Comparison of ENCODE assay signal across 8 mouse cellular contexts in the genomic region with DNA sequence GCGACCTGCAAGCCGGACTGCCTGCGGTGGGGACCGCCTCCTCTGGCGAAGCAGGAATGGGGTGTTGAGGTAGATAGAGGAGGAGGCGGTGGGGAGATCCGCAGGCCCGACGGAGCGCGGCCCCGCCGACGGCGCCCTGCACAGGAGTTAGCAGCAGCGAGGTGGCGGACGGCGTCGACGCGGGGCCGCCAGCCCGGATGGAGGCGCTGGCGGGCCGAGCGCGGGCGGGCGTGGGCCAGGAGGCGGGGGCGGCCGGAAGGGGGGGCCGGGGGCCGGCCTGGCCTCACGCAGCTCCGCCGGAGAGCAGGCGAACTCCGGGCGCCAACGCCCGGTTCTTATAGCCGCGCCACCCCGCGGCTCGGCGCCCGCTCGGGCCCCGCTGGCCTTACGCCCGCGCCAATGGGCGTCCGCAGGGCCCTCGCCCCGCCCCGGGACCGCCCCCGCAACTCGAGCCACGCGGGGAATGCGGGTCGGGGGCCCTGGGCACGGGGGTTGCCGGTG. TPM values are rescaled to one million over a fixed set of nuclear protein-coding genes. Genes with fewer than 3 reads are reported as not detected.
DNase-seq lines count a peak whose midpoint lies in the region; ATAC-seq and TF ChIP-seq lines count a peak whose summit lies in the region.

No protein-coding gene starts in this region.

- H3K4me2 ChIP-seq in liver, embryonic 16.5 days (ENCODE audit: low read depth, low read length), result peak overlapping the region; percentile 12

- ATAC-seq in liver, embryonic 16.5 days (ENCODE audit: low read depth), result peak; percentile 45

- H3K9ac ChIP-seq in liver, embryonic 16.5 days (ENCODE audit: low read depth, low read length), result peak overlapping the region; percentile 34; the same call in 1 of the 2 replicates

- no peaks in the 10 kb centered on the region for H3K9me3 ChIP-seq in liver, embryonic 16.5 days (replicated peaks; ENCODE audit: control insufficient read depth, low read length)

- H3K27ac ChIP-seq in kidney, adult 2 months (ENCODE audit: insufficient read depth, low read depth, low read length), result no peak overlapping the region
- H3K27ac ChIP-seq in liver, embryonic 16.5 days (ENCODE audit: low read length), result peak overlapping the region; percentile 50

- peaks cover 13% of the 10 kb centered on the region for H3K27me3 ChIP-seq in kidney, adult 2 months (replicated peaks; ENCODE audit: control insufficient read depth, insufficient read depth, low read length)
- H3K27me3 ChIP-seq in liver, embryonic 16.5 days (ENCODE audit: control insufficient read depth, insufficient read depth, low read depth, low read length), result peaks cover 96% of the 10 kb centered on the region
- no peaks in the 10 kb centered on the region; the same call in 1 of the 2 replicates for H3K27me3 ChIP-seq in splenic B cell, adult 2 months (ENCODE audit: control insufficient read depth, insufficient read depth, low read length, poor library complexity, severe bottlenecking)

- intact Hi-C loops in left cerebral cortex, postnatal 25 days (cut with DNase I), result no loop called here

- WGBS in kidney, adult 2 months, result 2% methylated on average over 50 of the region's 70 CpGs
- 2% methylated on average over 43 of the region's 70 CpGs for WGBS in liver, embryonic 16.5 days (ENCODE audit: insufficient replicate concordance)

- TF ChIP-seq CTCF in kidney, adult 2 months (conservative IDR thresholded peaks at IDR 0.05; ENCODE audit: insufficient read depth, insufficient read length, low read depth, low read length), result no peak

- peak overlapping the region; percentile 47 for H3K4me3 ChIP-seq in kidney, adult 2 months (ENCODE audit: insufficient read depth, low read depth, low read length)
- H3K4me3 ChIP-seq in liver, embryonic 16.5 days (ENCODE audit: low read depth, low read length), result peak overlapping the region; percentile 54

- TF ChIP-seq POLR2A in kidney, adult 2 months (IDR thresholded peaks at IDR 0.05; ENCODE audit: low read depth, low read length), result no peak

- H3K4me1 ChIP-seq in kidney, adult 2 months (ENCODE audit: control insufficient read depth, insufficient read depth, low read length), result no peaks in the 10 kb centered on the region
- H3K4me1 ChIP-seq in liver, embryonic 16.5 days (ENCODE audit: control insufficient read depth, low read depth, low read length), result no peaks in the 10 kb centered on the region

- DNase-seq in kidney, adult 2 months, result no peak
- no peak for DNase-seq in kidney, adult 8-10 months
- peak; percentile 67 for DNase-seq in embryo, embryonic 10.5 days (ENCODE audit: low spot score)
- DNase-seq in heart, postnatal 4 days, result peak; percentile 66
- peak; percentile 3 for DNase-seq in splenic B cell, adult 2 months (ENCODE audit: low read depth, low spot score)
- DNase-seq in spleen, postnatal 4 days (ENCODE audit: low spot score in 2 of 2), result no peak
- no peak for DNase-seq in left cerebral cortex, postnatal 25 days (ENCODE audit: low spot score in 2 of 2)

- H3K36me3 ChIP-seq in kidney, adult 2 months (ENCODE audit: control insufficient read depth, insufficient read depth, low read length), result no peaks in the 10 kb centered on the region
- no peaks in the 10 kb centered on the region for H3K36me3 ChIP-seq in liver, embryonic 16.5 days (ENCODE audit: control insufficient read depth, insufficient read depth)
- no peaks in the 10 kb centered on the region for H3K36me3 ChIP-seq in splenic B cell, adult 2 months (ENCODE audit: control insufficient read depth, insufficient read depth, low read length, poor library complexity, severe bottlenecking)

RNA-seq across cellular contexts. Expression of a gene that starts 7.4 kb away (rescaled TPM):
- polyA plus RNA-seq in kidney, adult 2 months (2012; rRNA removed), result 26.9 and 36.9 TPM in 2 replicates
- 1,000 to 10,000 TPM; 1,716 to 1,905 TPM for total RNA-seq in heart, postnatal 4 days (2021)
- 602 and 693 TPM in 2 replicates for polyA plus RNA-seq in liver, embryonic 16.5 days (2015; fragmentation: Nextera tagmentation; extraction: Ambion mirVana)
- 100 to 1,000 TPM; 104 to 130 TPM for total RNA-seq in left cerebral cortex, postnatal 25 days (2021)

RNA-seq across cellular contexts. Expression of a gene that starts 10.5 kb away (rescaled TPM):
- 0.03 TPM in 1 of 2 replicates, not detected in the other for polyA plus RNA-seq in kidney, adult 2 months (2012; rRNA removed)
- total RNA-seq in heart, postnatal 4 days (2021), result under 1 TPM in 1 of 2 experiments, not detected in 1; 0.16 TPM
- polyA plus RNA-seq in liver, embryonic 16.5 days (2015; fragmentation: Nextera tagmentation; extraction: Ambion mirVana), result not detected in 2 replicates
- not detected for total RNA-seq in left cerebral cortex, postnatal 25 days (2021)

Comparison
In these comparisons a context has a peak if more than half of its experiments do, and no peak if none do; other contexts are left out.
1. DNase-seq: peak in embryo, embryonic 10.5 days (single experiment), heart, postnatal 4 days (single experiment) and splenic B cell, adult 2 months (single experiment); none in kidney, adult 2 months (single experiment), kidney, adult 8-10 months (0 of 2), spleen, postnatal 4 days (0 of 2) and left cerebral cortex, postnatal 25 days (0 of 2).
2. RNA of a gene that starts 7.4 kb away (total RNA-seq): 1,716 to 1,905 TPM in heart, postnatal 4 days; 104 to 130 TPM in left cerebral cortex, postnatal 25 days; every median in the first group is over 10 times any median in the second.